Mouse (Mus musculus) embryonic facial prominence, embryonic 14.5 days (tissue): Measurements from ENCODE around the gene Hao1. TPM values are rescaled to one million over a fixed set of nuclear protein-coding genes. Genes with fewer than 3 reads are reported as not detected.

ENCODE experiments used
- ATAC-seq: fragments of 200-750 bp; cut with Nextera tagmentation; 2 replicates; pipeline ENCODE4 v1.8.0; 2017; ENCODE audit warnings: low read depth, moderate number of reproducible peaks, moderate TSS enrichment
- DNase-seq: peaks from one replicate; pipeline ENCODE4 v3.0.0-alpha.2; 2015; ENCODE audit warnings: low spot score
- H3K27ac ChIP-seq: fragments of 300-500 bp; sonication (generic); replicated peaks from 2 replicates; pipeline ENCODE4 v1.5.1; 2014; ENCODE audit warnings: low read depth, mild to moderate bottlenecking, low read length, moderate library complexity
- H3K27me3 ChIP-seq: fragments of 300-500 bp; sonication (generic); replicated peaks from 2 replicates; pipeline ENCODE4 v1.6.1; 2014; ENCODE audit warnings: low read length; ENCODE audit not compliant: control insufficient read depth, insufficient read depth
- H3K36me3 ChIP-seq: fragments of 300-500 bp; sonication (generic); 2 replicates; pipeline ENCODE4 v1.6.1; 2014; ENCODE audit warnings: low read length, mixed read lengths; ENCODE audit not compliant: control insufficient read depth, insufficient read depth
- H3K4me1 ChIP-seq: fragments of 300-500 bp; sonication (generic); 2 replicates; pipeline ENCODE4 v1.6.1; 2014; ENCODE audit warnings: antibody characterized with exemption, low read length; ENCODE audit not compliant: control insufficient read depth, insufficient read depth
- H3K4me2 ChIP-seq: fragments of 300-500 bp; sonication (generic); 2 replicates; pipeline ENCODE4 v1.6.1; 2014; ENCODE audit warnings: low read depth, mild to moderate bottlenecking, low read length, moderate library complexity, mixed read lengths
- H3K4me3 ChIP-seq: fragments of 300-500 bp; sonication (generic); 2 replicates; pipeline ENCODE4 v1.5.1; 2014; ENCODE audit warnings: low read depth, mild to moderate bottlenecking, low read length
- H3K9ac ChIP-seq: fragments of 300-500 bp; sonication (generic); 2 replicates; pipeline ENCODE4 v1.6.1; 2014; ENCODE audit warnings: low read depth, mild to moderate bottlenecking, low read length, moderate library complexity, mixed read lengths
- H3K9me3 ChIP-seq: fragments of 300-500 bp; sonication (generic); 2 replicates; pipeline ENCODE4 v1.6.1; 2016; ENCODE audit warnings: low read length; ENCODE audit not compliant: control insufficient read depth
- WGBS: fragments of 180-500 bp; shearing (Covaris S2); extraction: QIAGEN DNeasy Blood & Tissue Kit; methylation state at CpG from one replicate; pipeline ENCODE4 v1.1.7; 2014; 5-methylcytosine and 5-hydroxymethylcytosine counted together
- polyA plus RNA-seq: library from polyadenylated mRNA; unstranded; fragments of >200 nt; fragmentation: Nextera tagmentation; extraction: Ambion mirVana; gene quantifications from 2 replicates; pipeline ENCODE4 v1.2.1, GENCODE M21; 2014

The Hao1 gene
- polyA plus RNA-seq, 1 experiment from 2014 or later: not detected

DNA sequence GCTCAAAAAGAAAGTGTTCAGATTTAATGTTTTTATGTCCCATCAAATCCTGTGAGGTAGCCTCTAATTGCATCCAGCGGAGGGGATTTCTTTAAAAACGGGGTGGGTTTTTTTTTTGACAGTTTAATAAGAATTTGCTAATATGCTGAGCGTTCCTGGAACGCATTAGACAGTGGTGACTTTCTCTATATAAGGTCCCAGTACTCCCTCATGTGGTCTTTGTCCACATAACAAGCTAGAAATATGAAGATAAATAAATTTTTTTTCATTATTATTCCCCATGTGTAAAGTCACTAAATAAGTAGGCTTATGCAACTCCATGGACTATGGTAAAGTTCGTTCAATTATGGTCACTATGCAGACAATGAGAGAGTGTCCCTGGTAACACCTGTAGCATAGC lies 13.1 kb downstream of the Hao1 start:
- H3K27me3 ChIP-seq: no peaks in the 10 kb centered on the region
- DNase-seq (peak; percentile 45), ATAC-seq (no peak)
- no peak overlapping the region for H3K9ac ChIP-seq
- H3K36me3 ChIP-seq: no peaks in the 10 kb centered on the region
- 0 out of 2 replicates have a peak overlapping the region, but pooled peaks have one; percentile 7 for H3K4me2 ChIP-seq
- no peak overlapping the region for H3K4me3 ChIP-seq
- WGBS: 45% methylated on average over 5 of the region's 5 CpGs
- H3K9me3 ChIP-seq: no peaks in the 10 kb centered on the region
- H3K4me1 ChIP-seq: no peaks in the 10 kb centered on the region
- H3K27ac ChIP-seq: no peak overlapping the region

- H3K4me2 ChIP-seq: no peak overlapping the region
- H3K27me3 ChIP-seq: no peaks in the 10 kb centered on the region
- DNase-seq: no peak
- no peak for ATAC-seq
- 41% methylated on average over 4 of the region's 4 CpGs for WGBS
- H3K9ac ChIP-seq: no peak overlapping the region
- no peaks in the 10 kb centered on the region for H3K36me3 ChIP-seq
- H3K9me3 ChIP-seq: no peaks in the 10 kb centered on the region
- no peak overlapping the region for H3K4me3 ChIP-seq
- H3K27ac ChIP-seq: no peak overlapping the region
- no peaks in the 10 kb centered on the region for H3K4me1 ChIP-seq
Observed at GRCm38 (mm10) chr2:134538451-134538850, 15.7 kb downstream of the Hao1 start.

- H3K4me2 ChIP-seq: peak overlapping the region; percentile 28
- ATAC-seq: peak; percentile 70
- peak overlapping the region; percentile 35 for H3K27ac ChIP-seq
- 30% methylated on average over 7 of the region's 7 CpGs for WGBS
- H3K4me3 ChIP-seq: no peak overlapping the region
- H3K27me3 ChIP-seq: no peaks in the 10 kb centered on the region
- no peaks in the 10 kb centered on the region for H3K36me3 ChIP-seq
- H3K4me1 ChIP-seq: no peaks in the 10 kb centered on the region; the same call in 1 of the 2 replicates
- no peaks in the 10 kb centered on the region for H3K9me3 ChIP-seq
- no peak overlapping the region for H3K9ac ChIP-seq
- DNase-seq: peak; percentile 50
Observed at GRCm38 (mm10) chr2:134528122-134528810, 25.9 kb downstream of the Hao1 start.

- H3K9ac ChIP-seq: no peak overlapping the region
- no peaks in the 10 kb centered on the region for H3K27me3 ChIP-seq
- ATAC-seq: peak; percentile 87
- peak overlapping the region; percentile 35 for H3K27ac ChIP-seq
- H3K36me3 ChIP-seq: no peaks in the 10 kb centered on the region
- H3K4me3 ChIP-seq: no peak overlapping the region
- H3K4me1 ChIP-seq: no peaks in the 10 kb centered on the region; the same call in 1 of the 2 replicates
- DNase-seq: peak; percentile 77
- WGBS: 39% methylated on average over 10 of the region's 11 CpGs
- H3K9me3 ChIP-seq: no peaks in the 10 kb centered on the region
- H3K4me2 ChIP-seq: peak overlapping the region; percentile 28
Observed at GRCm38 (mm10) chr2:134527419-134528114, 26.6 kb downstream of the Hao1 start.

DNA sequence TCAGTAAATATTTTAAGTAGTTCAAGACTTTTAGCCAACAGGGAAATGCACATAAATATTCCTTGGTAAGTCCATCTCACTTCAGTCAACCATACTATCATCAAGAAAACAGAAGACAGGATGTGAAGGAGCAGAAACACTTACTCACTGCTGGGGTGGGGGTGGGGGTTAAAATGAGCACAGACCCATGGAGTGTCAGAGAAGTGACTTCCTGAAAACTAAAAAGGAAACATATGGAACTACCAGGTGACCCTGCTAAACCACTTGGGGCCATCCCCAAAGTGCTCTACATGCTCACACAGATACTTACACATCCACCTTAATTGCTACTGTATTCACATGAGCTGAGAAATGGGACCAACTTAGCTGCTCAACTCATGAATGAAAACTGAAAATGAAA lies 36.1 kb downstream of the Hao1 start:
- Histone ChIP-seq H3K4me1 (no peaks in the 10 kb centered on the region), H3K36me3 (no peaks in the 10 kb centered on the region), H3K27ac (no peak overlapping the region), H3K4me3 (no peak overlapping the region), H3K27me3 (no peaks in the 10 kb centered on the region), H3K9me3 (no peaks in the 10 kb centered on the region), H3K9ac (no peak overlapping the region), H3K4me2 (no peak overlapping the region)
- DNase-seq (no peak), ATAC-seq (no peak)

GRCm38 (mm10) chr2:134499777-134500176 lies 54.4 kb downstream of the Hao1 start:
- Histone ChIP-seq H3K36me3 (no peaks in the 10 kb centered on the region), H3K27ac (no peak overlapping the region), H3K4me1 (no peaks in the 10 kb centered on the region), H3K27me3 (no peaks in the 10 kb centered on the region), H3K9me3 (no peaks in the 10 kb centered on the region), H3K4me2 (no peak overlapping the region), H3K4me3 (no peak overlapping the region), H3K9ac (no peak overlapping the region)
- 83% methylated on average over 3 of the region's 3 CpGs for WGBS
- no peak for DNase-seq
- no peak for ATAC-seq

GRCm38 (mm10) chr2:134498450-134498849 lies 55.7 kb downstream of the Hao1 start:
- Histone ChIP-seq H3K4me1 (no peaks in the 10 kb centered on the region), H3K4me3 (no peak overlapping the region), H3K9me3 (no peaks in the 10 kb centered on the region), H3K27ac (no peak overlapping the region), H3K27me3 (no peaks in the 10 kb centered on the region), H3K36me3 (no peaks in the 10 kb centered on the region), H3K9ac (no peak overlapping the region), H3K4me2 (no peak overlapping the region)
- 47% methylated on average over 7 of the region's 7 CpGs for WGBS
- no peak for ATAC-seq
- no peak for DNase-seq

DNA sequence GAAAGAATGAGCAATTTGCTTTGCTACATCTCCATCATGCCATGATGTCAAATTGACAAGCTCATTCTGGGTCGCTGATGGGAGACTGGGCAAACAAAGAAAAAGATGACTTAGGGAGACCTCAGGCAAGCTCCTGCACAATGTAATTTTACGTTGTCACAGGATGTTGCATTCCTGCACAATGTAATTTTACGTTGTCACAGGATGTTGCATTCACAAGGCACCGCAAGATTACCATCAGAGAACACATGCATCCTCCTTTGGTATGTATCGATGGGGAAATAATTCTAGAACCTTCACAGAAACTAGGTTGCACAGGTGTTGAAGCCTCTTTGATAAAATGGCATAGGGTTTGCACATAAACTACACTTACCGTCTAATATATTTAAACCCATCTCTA lies 65.5 kb downstream of the Hao1 start:
- no peaks in the 10 kb centered on the region for H3K4me1 ChIP-seq
- no peak overlapping the region for H3K4me3 ChIP-seq
- no peak overlapping the region for H3K27ac ChIP-seq
- DNase-seq (no peak), ATAC-seq (no peak)
- 87% methylated on average over 6 of the region's 6 CpGs for WGBS
- H3K9me3 ChIP-seq: no peaks in the 10 kb centered on the region
- H3K36me3 ChIP-seq: no peaks in the 10 kb centered on the region
- H3K4me2 ChIP-seq: no peak overlapping the region
- no peaks in the 10 kb centered on the region for H3K27me3 ChIP-seq
- no peak overlapping the region for H3K9ac ChIP-seq
